Mouse (Mus musculus): Measurements from ENCODE around the gene Spag9. TPM values are rescaled to one million over a fixed set of nuclear protein-coding genes. Genes with fewer than 3 reads are reported as not detected.

Spag9 gene
- total RNA-seq, 2 experiments from 2014 or later, result 50.7 to 69.1 TPM

DNA sequence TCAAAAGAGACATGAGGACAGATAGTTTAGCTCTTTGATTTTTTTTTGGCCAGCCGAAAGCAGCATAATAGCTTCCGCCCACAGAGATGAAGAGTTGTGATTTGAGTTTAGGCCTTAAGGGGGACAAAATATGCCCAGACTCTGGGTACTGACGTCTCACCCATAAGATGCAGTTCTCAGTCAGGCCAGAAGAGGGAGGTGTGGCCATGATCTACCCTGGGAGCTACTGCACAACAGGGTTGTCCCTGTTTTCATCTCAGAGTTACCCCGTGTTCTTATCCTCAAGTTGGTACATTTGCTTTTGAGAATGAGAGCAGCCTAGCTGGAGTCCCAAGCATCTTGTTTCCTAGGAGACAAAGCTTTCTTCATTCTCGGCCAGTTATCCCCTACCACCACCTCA lies 132.1 kb downstream of the Spag9 start:
- ATAC-seq (replicated peaks; ENCODE audit: low FRiP score, poor library complexity, severe bottlenecking), result peak; percentile 71

GRCm38 (mm10) chr11:94128506-94128905 lies 132.6 kb downstream of the Spag9 start:
- ATAC-seq (replicated peaks; ENCODE audit: low FRiP score, poor library complexity, severe bottlenecking), result no peak

DNA sequence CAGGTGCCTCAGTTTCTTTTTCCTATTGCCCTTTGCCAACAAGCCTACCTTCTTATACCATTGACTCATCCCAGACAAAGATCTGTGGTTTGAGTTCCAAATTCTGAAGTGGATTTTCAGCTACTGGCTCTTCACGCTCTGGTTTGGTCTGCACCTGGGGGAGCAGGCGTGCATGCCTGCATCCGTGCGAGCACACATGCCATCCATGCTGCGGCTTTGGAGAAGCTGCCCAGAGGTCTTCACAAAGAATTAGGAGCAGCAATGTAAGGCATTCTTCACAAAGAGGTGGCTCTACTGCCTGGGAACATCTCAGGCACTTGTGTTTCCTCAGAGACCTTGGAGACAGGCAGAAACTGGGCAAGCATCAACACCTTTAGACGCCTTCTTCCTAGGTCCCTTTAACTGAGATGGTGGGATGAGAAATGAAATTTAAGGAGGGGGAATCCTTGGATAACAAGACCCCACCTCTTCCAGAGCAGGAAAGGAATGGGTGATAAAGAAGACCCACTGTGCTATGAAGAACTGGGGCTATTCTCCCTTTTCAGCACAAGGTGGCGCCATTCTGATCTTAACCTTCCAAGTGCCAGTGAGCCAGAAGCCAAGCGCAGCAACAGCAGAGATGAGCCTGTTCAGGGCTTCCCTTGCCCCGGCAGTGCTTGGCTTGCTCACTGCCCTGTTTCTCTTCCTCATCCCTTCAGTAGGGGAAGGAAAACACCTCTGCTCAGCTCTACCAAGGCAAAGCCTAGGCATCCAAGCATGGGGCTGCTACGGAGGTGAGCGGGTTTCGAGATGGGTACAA lies 133.6 kb downstream of the Spag9 start:
- 0 out of 2 replicates have a peak, but pooled peaks have one; percentile 49 for ATAC-seq (replicated peaks; ENCODE audit: low FRiP score, poor library complexity, severe bottlenecking)

GRCm38 (mm10) chr11:94130118-94131095 lies 134.5 kb downstream of the Spag9 start:
- no peak for ATAC-seq (replicated peaks; ENCODE audit: low FRiP score, poor library complexity, severe bottlenecking)

- ATAC-seq (replicated peaks; ENCODE audit: low FRiP score, poor library complexity, severe bottlenecking), result peak; percentile 75
These were observed 137.6 kb downstream of the Spag9 start for GRCm38 (mm10) chr11:94133344-94133955.

DNA sequence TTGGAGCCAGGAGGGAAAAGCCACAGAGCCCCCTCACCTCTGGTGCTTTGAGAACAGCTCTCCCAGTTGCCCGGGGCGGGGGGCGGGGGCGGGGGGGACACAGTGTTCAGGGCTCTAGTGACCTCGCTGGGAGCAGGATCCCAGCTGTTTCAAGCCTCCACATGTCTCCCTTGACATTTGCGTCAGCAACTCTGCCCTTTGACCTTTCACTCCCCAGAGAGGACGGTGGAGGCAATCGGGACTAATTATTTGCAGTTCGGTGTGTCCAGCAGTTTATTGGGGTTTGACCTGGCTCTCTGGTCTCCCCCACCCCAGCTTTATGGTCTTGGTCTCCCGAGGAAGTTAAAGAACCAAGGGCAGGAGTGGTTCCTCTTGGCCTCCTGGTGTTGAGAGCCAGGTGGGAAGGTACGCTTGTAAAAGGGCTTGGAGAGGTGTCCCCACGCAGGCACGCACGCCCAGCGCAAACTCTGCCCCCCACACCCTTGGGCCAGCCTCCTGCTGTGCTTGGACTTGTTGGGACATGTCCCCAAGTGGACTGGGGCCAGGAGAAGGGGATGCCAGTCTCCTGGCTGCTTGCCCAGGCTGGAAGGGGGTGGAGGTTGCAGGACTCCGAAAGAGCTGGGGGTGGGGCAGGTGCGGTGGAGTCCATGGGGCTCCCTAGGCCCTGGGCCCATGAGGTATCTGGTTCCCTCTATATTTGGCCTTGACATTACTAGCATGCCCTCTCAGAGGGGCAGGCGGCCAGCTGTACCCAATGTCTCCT lies 138.4 kb downstream of the Spag9 start:
- no peak for ATAC-seq (replicated peaks; ENCODE audit: low FRiP score, poor library complexity, severe bottlenecking)

GRCm38 (mm10) chr11:94135581-94136001 lies 139.7 kb downstream of the Spag9 start:
- no peak for ATAC-seq (replicated peaks; ENCODE audit: low FRiP score, poor library complexity, severe bottlenecking)

DNA sequence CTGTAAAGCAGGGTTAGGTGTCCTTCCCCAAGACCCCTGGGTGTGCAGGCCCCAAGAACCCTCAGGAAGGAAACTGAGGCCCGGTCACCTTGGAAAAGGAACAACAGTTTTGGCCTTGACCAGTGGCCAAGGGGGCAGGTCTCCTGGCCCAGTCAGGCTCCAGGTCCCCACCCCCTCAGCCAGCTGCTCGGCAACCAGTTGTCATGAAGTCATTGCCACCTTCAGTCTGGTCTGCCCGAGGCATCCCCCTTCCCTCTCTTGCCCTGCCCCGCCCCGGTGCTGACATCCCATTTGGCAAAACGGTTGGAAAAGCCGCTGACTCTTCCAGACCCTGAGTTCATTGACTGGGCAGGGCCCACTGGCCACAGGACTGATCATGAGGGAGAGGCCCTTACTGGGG lies 140.8 kb downstream of the Spag9 start:
- no peak for ATAC-seq (replicated peaks; ENCODE audit: low FRiP score, poor library complexity, severe bottlenecking)

GRCm38 (mm10) chr11:94137326-94138061 lies 141.6 kb downstream of the Spag9 start:
- ATAC-seq (replicated peaks; ENCODE audit: low FRiP score, poor library complexity, severe bottlenecking), result no peak

GRCm38 (mm10) chr11:94138411-94139231 lies 142.7 kb downstream of the Spag9 start:
- no peak for ATAC-seq (replicated peaks; ENCODE audit: low FRiP score, poor library complexity, severe bottlenecking)

- ATAC-seq (replicated peaks; ENCODE audit: low FRiP score, poor library complexity, severe bottlenecking), result no peak
These were observed 143.3 kb downstream of the Spag9 start for GRCm38 (mm10) chr11:94139232-94139620.

DNA sequence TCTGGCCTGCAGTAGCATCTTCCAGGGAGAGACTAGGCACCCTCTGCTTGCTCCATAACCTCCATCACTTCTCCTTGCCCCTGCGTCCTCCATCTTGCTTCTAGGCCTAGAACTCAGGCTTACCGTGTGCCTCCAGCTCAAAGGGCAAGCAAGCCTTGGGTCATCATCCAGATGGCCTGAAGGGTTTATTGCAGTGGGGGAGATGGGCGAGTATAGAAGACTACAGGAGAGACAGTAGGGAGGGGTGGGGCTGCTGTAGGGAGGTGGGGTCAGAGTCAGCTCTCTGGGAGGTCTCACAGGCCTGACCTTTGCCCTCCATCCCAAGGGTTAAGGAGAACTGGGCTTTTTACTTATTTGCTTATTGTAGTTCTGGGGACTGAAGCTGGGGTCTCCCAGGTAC lies 144.6 kb downstream of the Spag9 start:
- ATAC-seq (replicated peaks; ENCODE audit: low FRiP score, poor library complexity, severe bottlenecking), result no peak

GRCm38 (mm10) chr11:94141564-94141963 lies 145.7 kb downstream of the Spag9 start:
- ATAC-seq (replicated peaks; ENCODE audit: low FRiP score, poor library complexity, severe bottlenecking), result no peak

GRCm38 (mm10) chr11:94143336-94143735 lies 147.4 kb downstream of the Spag9 start:
- ATAC-seq (replicated peaks; ENCODE audit: low FRiP score, poor library complexity, severe bottlenecking), result no peak

- ATAC-seq (replicated peaks; ENCODE audit: low FRiP score, poor library complexity, severe bottlenecking), result no peak
These were observed 149.1 kb downstream of the Spag9 start for GRCm38 (mm10) chr11:94144771-94145539.

DNA sequence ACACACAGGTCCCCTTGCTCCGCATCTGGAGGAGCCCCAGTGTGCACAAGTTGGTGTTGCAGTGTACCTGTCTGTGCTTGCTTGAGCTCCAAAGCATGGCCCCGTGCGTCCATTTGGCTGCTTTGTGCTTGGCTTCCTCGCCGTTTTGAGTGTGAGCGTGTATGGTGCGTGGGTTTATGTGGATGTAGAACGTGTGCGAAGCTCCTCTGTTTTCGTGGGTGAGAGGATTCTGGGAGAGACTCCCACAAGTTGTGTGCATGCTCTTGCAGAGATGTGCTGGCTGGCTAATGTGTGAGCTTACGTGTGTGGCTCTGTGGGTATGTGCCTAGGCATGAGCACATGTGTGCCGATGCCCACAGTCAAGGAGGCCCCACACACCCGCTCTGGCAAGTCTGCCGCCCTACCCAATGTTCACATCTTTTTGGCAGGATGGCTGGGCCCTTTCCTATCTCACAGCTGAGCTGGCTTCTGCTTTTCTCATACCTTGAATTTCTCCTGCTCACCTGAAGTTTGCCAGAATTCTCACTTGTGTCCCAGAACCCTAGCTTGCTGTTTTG lies 150.2 kb downstream of the Spag9 start:
- no peak for ATAC-seq (replicated peaks; ENCODE audit: low FRiP score, poor library complexity, severe bottlenecking)

All from erythroid progenitor cell, adult 5-6 weeks (primary cell).